Mouse (Mus musculus): ENCODE data around the gene Tmod4. TPM values are rescaled to one million over a fixed set of nuclear protein-coding genes. Genes with fewer than 3 reads are reported as not detected.

Gene Tmod4
- total and polyA plus RNA-seq, 3 experiments: 0.47 to 0.81 TPM; not detected in 1

- Histone ChIP-seq H3K4me1 (ENCODE audit: control insufficient read depth in 1 of 2, insufficient read depth in 2 of 2) (peaks cover 3 to 13% of the 10 kb centered on the region in 2 experiments; a peak in 2 of 4 replicates), H3K27me3 (replicated peaks) (peaks cover 80% of the 10 kb centered on the region), H3K4me2 (ENCODE audit: insufficient read depth, low read depth, poor library complexity, severe bottlenecking) (no peak overlapping the region), H3K9ac (ENCODE audit: insufficient read depth, low read depth) (no peak overlapping the region), H3K36me3 (replicated peaks in 1 of 2; ENCODE audit: control insufficient read depth in 1 of 2, insufficient read depth in 1 of 2, low read length in 1 of 2) (no peaks in the 10 kb centered on the region), H3K9me3 (replicated peaks; ENCODE audit: low read length) (no peaks in the 10 kb centered on the region), H3K27ac (ENCODE audit: insufficient read depth, low read depth) (no peak overlapping the region), H3K4me3 (replicated peaks in 1 of 3; ENCODE audit: low read depth in 2 of 3, low read length in 2 of 3, poor library complexity in 1 of 3) (no peak overlapping the region), H3K79me2 (replicated peaks; ENCODE audit: control insufficient read depth, extremely low read depth, insufficient read depth, poor library complexity, severe bottlenecking) (no peaks in the 10 kb centered on the region)
- in situ Hi-C loops (cut with MboI; ENCODE audit: low pct_ligation_motif_present, low pct_unique_long_range_greater_than_20kb, low sequenced_read_pairs) (no loop called here), dilution Hi-C loops (cut with MboI; ENCODE audit: extremely low pct_ligation_motif_present, extremely low pct_unique_long_range_greater_than_20kb, low sequenced_read_pairs) (no loop called here)
- TF ChIP-seq HCFC1 (IDR thresholded peaks at IDR 0.05; ENCODE audit: low read depth, low read length): no peak
- no peak for DNase-seq (ENCODE audit: extremely low read depth)
Observed at GRCm38 (mm10) chr3:95164840-95165239, 40.6 kb downstream of the Tmod4 start.

- TF ChIP-seq ZC3H11A (IDR thresholded peaks at IDR 0.05; ENCODE audit: low read depth, low read length): no peak
- TF ChIP-seq CHD2 (IDR thresholded peaks at IDR 0.05; ENCODE audit: low read length): no peak
- no peak for TF ChIP-seq JUN (IDR thresholded peaks at IDR 0.05; ENCODE audit: insufficient read depth, low read depth, low read length)
- TF ChIP-seq CTCF (conservative IDR thresholded peaks at IDR 0.05 in 1 of 2, IDR thresholded peaks at IDR 0.05 in 1 of 2; ENCODE audit: low read depth in 2 of 2, low read length in 2 of 2): no peak
- no peak for TF ChIP-seq PAX5 (IDR thresholded peaks at IDR 0.05; ENCODE audit: low read length)
- TF ChIP-seq HCFC1 (IDR thresholded peaks at IDR 0.05; ENCODE audit: low read depth, low read length): no peak
- no peak for TF ChIP-seq IRF4 (IDR thresholded peaks at IDR 0.05; ENCODE audit: low read depth, low read length)
- TF ChIP-seq RCOR1 (conservative IDR thresholded peaks at IDR 0.05; ENCODE audit: low read depth, low read length): no peak
- TF ChIP-seq USF1 (IDR thresholded peaks at IDR 0.05; ENCODE audit: low read depth, low read length): no peak
- no peak for TF ChIP-seq KAT2A (IDR thresholded peaks at IDR 0.05; ENCODE audit: insufficient replicate concordance, low read length)
- no peak for TF ChIP-seq MAX (IDR thresholded peaks at IDR 0.05; ENCODE audit: low read length)
- no peak for TF ChIP-seq EP300 (IDR thresholded peaks at IDR 0.05; ENCODE audit: low read length)
- no peak for TF ChIP-seq ZNF384 (IDR thresholded peaks at IDR 0.05; ENCODE audit: low read depth, low read length)
- TF ChIP-seq RAD21 (IDR thresholded peaks at IDR 0.05; ENCODE audit: low read depth, low read length): no peak
- TF ChIP-seq BHLHE40 (IDR thresholded peaks at IDR 0.05; ENCODE audit: low read depth, low read length): no peak
- no peak for TF ChIP-seq ETS1 (conservative IDR thresholded peaks at IDR 0.05; ENCODE audit: low read depth, low read length)
- TF ChIP-seq MEF2A (IDR thresholded peaks at IDR 0.05; ENCODE audit: borderline replicate concordance, low read depth, low read length): no peak
- TF ChIP-seq SIN3A (IDR thresholded peaks at IDR 0.05; ENCODE audit: low read length): no peak
- no peak for TF ChIP-seq POLR2A (IDR thresholded peaks at IDR 0.05; ENCODE audit: low read depth, low read length)
- no peak for TF ChIP-seq MAFK (IDR thresholded peaks at IDR 0.05; ENCODE audit: insufficient replicate concordance, low read length)
- no peak overlapping the region for H3K4me2 ChIP-seq (ENCODE audit: insufficient read depth, low read depth, poor library complexity, severe bottlenecking)
- dilution Hi-C loops (cut with MboI; ENCODE audit: extremely low pct_ligation_motif_present, extremely low pct_unique_long_range_greater_than_20kb, low sequenced_read_pairs) (no loop called here), in situ Hi-C loops (cut with MboI; ENCODE audit: low pct_ligation_motif_present, low pct_unique_long_range_greater_than_20kb, low sequenced_read_pairs) (no loop called here)
- H3K27ac ChIP-seq (ENCODE audit: insufficient read depth, low read depth): no peak overlapping the region
- H3K9me3 ChIP-seq (replicated peaks; ENCODE audit: low read length): peaks cover 8% of the 10 kb centered on the region
- peaks cover 46% of the 10 kb centered on the region for H3K27me3 ChIP-seq (replicated peaks)
- no peak overlapping the region for H3K9ac ChIP-seq (ENCODE audit: insufficient read depth, low read depth)
- peaks cover 0 to 3% of the 10 kb centered on the region in 2 experiments; a peak in 1 of 4 replicates for H3K4me1 ChIP-seq (ENCODE audit: control insufficient read depth in 1 of 2, insufficient read depth in 2 of 2)
- no peaks in the 10 kb centered on the region for H3K79me2 ChIP-seq (replicated peaks; ENCODE audit: control insufficient read depth, extremely low read depth, insufficient read depth, poor library complexity, severe bottlenecking)
- no peaks in the 10 kb centered on the region for H3K36me3 ChIP-seq (replicated peaks in 1 of 2; ENCODE audit: control insufficient read depth in 1 of 2, insufficient read depth in 1 of 2, low read length in 1 of 2)
- no peak overlapping the region for H3K4me3 ChIP-seq (replicated peaks in 1 of 3; ENCODE audit: low read depth in 2 of 3, low read length in 2 of 3, poor library complexity in 1 of 3)
- DNase-seq (ENCODE audit: extremely low read depth): no peak
Observed at GRCm38 (mm10) chr3:95169996-95170395, 45.7 kb downstream of the Tmod4 start.
